Mouse (Mus musculus): ENCODE measurements around the gene Meis2.

DNA sequence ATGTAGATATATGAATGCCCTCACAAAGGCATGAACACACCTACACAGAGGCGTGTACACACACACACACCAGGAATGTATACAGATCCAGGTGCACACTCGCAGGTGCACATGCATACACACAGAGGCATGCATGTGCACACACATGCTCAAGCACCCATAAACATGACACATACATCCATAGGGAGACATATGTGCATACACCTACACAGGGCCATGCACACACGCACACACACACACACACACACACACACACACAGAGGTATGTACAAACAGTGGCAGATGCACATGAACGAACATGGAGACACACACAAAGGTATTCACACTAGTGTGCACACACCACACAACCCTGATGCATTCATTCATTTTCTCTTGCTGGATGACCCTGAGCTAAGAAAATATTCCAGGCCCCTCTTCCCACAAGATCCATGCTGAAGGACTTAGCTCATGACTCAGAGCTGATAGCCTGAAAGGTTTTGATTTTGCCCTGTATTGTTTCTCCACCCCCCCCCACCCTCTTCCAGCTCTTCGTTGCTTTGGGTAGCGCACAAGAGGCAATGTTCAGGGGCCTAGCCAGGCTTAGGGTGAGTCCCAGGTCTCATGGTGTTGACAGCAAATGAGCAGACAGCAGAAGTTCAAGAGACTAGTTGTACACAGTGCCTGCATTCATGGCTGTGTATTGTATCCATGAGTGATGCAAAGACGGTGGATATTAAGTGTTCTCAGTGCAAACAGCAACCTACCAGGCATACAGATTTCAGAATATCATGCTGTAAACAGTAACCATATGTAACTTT, 116.8 kb downstream of the Meis2 start:
- no peak for TF ChIP-seq CTCF (conservative IDR thresholded peaks at IDR 0.05; ENCODE audit: low read length)
- TF ChIP-seq POU5F1 (IDR thresholded peaks at IDR 0.05; ENCODE audit: borderline replicate concordance, low read length): no peak
